In genomic region chr6:3745546-3745945, GRCm38 (mm10) we compare ENCODE assay signal across 13 mouse cellular contexts. TPM values are rescaled to one million over a fixed set of nuclear protein-coding genes. Genes with fewer than 3 reads are reported as not detected.
DNase-seq lines count a peak whose midpoint lies in the region; ATAC-seq and TF ChIP-seq lines count a peak whose summit lies in the region.
"Had no signal": no experiment of that assay in that cellular context is flagged by ENCODE, and none has a peak within 500 bp of the region (broad histone marks: within the 10 kb centered on the region; RNA-seq: fewer than 3 reads in every experiment).

No protein-coding gene starts in this region.

- no peak overlapping the region for H3K9ac ChIP-seq in heart, adult 2 months (ENCODE audit: low read depth, low read length)
- no peak overlapping the region for H3K9ac ChIP-seq in lung, embryonic 14.5 days
- no peak overlapping the region for H3K9ac ChIP-seq in MEL (ENCODE audit: control insufficient read depth, low read depth, low read length, poor library complexity, severe bottlenecking)
- no peak overlapping the region for H3K9ac ChIP-seq in intestine, embryonic 16.5 days (ENCODE audit: low read depth, low read length)

- DNase-seq in heart, adult 2 months = no peak
- DNase-seq in heart, adult 11 months = no peak
- DNase-seq in lung, embryonic 14.5 days = peak; percentile 75
- DNase-seq in lung, postnatal 14 days = no peak
- peak; percentile 33 for DNase-seq in MEL (ENCODE audit: low read depth, low spot score)
- no peak for DNase-seq in layer of hippocampus, postnatal 36 days
- DNase-seq: adrenal gland, postnatal 25 days; cerebellum, adult 9-11 months had no signal

- no peak overlapping the region for H3K4me3 ChIP-seq in heart, adult 2 months
- H3K4me3 ChIP-seq in lung, embryonic 14.5 days (ENCODE audit: low read depth, low read length) = no peak overlapping the region
- H3K4me3 ChIP-seq in MEL (ENCODE audit: control insufficient read depth in 1 of 2, insufficient read depth in 1 of 2, low read depth in 2 of 2, low read length in 2 of 2) = no peak overlapping the region
- H3K4me3 ChIP-seq in intestine, embryonic 16.5 days (ENCODE audit: low read length) = no peak overlapping the region
- H3K4me3 ChIP-seq: heart, embryonic 10.5 days had no signal

- WGBS in heart, adult 2 months = 25% methylated on average over 2 of the region's 2 CpGs
- 31% methylated on average over 2 of the region's 2 CpGs for WGBS in lung, embryonic 14.5 days
- WGBS in intestine, embryonic 16.5 days = 44% methylated on average over 2 of the region's 2 CpGs

- TF ChIP-seq EP300 in heart, adult 2 months (IDR thresholded peaks at IDR 0.05; ENCODE audit: insufficient read depth, low read depth, low read length) = no peak
- TF ChIP-seq EP300 in MEL (IDR thresholded peaks at IDR 0.05; ENCODE audit: low read depth in 1 of 2, low read length in 2 of 2) = no peak

- no peaks in the 10 kb centered on the region for H3K27me3 ChIP-seq in heart, adult 2 months (ENCODE audit: control insufficient read depth, insufficient read depth, low read length)
- no peaks in the 10 kb centered on the region for H3K27me3 ChIP-seq in lung, embryonic 14.5 days (ENCODE audit: insufficient read depth, low read length)
- H3K27me3 ChIP-seq in MEL (ENCODE audit: control insufficient read depth in 1 of 2, insufficient read depth in 2 of 2, low read length in 2 of 2) = peaks cover 0 to 7% of the 10 kb centered on the region in 2 experiments; a peak in 3 of 4 replicates
- no peaks in the 10 kb centered on the region for H3K27me3 ChIP-seq in intestine, embryonic 16.5 days (replicated peaks; ENCODE audit: control insufficient read depth, insufficient read depth, low read length)

- no peaks in the 10 kb centered on the region for H3K36me3 ChIP-seq in heart, adult 2 months (ENCODE audit: control insufficient read depth, insufficient read depth, low read length)
- no peaks in the 10 kb centered on the region for H3K36me3 ChIP-seq in lung, embryonic 14.5 days (ENCODE audit: insufficient read depth)
- H3K36me3 ChIP-seq in MEL (ENCODE audit: control insufficient read depth in 1 of 2, insufficient read depth in 2 of 2, low read length in 2 of 2) = no peaks in the 10 kb centered on the region
- H3K36me3 ChIP-seq in intestine, embryonic 16.5 days (ENCODE audit: control insufficient read depth, insufficient read depth, low read length) = no peaks in the 10 kb centered on the region
- H3K36me3 ChIP-seq: heart, embryonic 10.5 days had no signal

- TF ChIP-seq POLR2A in heart, adult 2 months (IDR thresholded peaks at IDR 0.05; ENCODE audit: insufficient read depth, low read depth, low read length) = no peak
- no peak for TF ChIP-seq POLR2A in MEL (IDR thresholded peaks at IDR 0.05; ENCODE audit: control insufficient read depth in 1 of 2, insufficient read depth in 1 of 2, low read depth in 1 of 2, low read length in 2 of 2, poor library complexity in 1 of 2)

- TF ChIP-seq CTCF in heart, adult 2 months (IDR thresholded peaks at IDR 0.05) = peak; percentile 55
- TF ChIP-seq CTCF in lung, embryonic 14.5 days (IDR thresholded peaks at IDR 0.05; ENCODE audit: low read depth) = peak; percentile 57
- peak in 1 of 3 experiments; percentile 50; a peak in 3 of 6 replicates for TF ChIP-seq CTCF in MEL (IDR thresholded peaks at IDR 0.05 in 2 of 3, conservative IDR thresholded peaks at IDR 0.05 in 1 of 3; ENCODE audit: control insufficient read depth in 1 of 3, insufficient read depth in 1 of 3, low read depth in 2 of 3, low read length in 3 of 3, poor library complexity in 1 of 3, severe bottlenecking in 1 of 3)

- H3K4me2 ChIP-seq in lung, embryonic 14.5 days = no peak overlapping the region
- no peak overlapping the region for H3K4me2 ChIP-seq in intestine, embryonic 16.5 days (ENCODE audit: low read depth, low read length)

- no peak overlapping the region for H3K27ac ChIP-seq in heart, adult 2 months
- no peak overlapping the region for H3K27ac ChIP-seq in lung, embryonic 14.5 days (ENCODE audit: low read depth)
- H3K27ac ChIP-seq in MEL (ENCODE audit: control insufficient read depth, low read depth, low read length) = no peak overlapping the region
- no peak overlapping the region for H3K27ac ChIP-seq in intestine, embryonic 16.5 days (ENCODE audit: low read length)
- H3K27ac ChIP-seq: heart, embryonic 10.5 days had no signal

- no peaks in the 10 kb centered on the region for H3K4me1 ChIP-seq in heart, adult 2 months (ENCODE audit: control insufficient read depth, insufficient read depth, low read length)
- no peaks in the 10 kb centered on the region for H3K4me1 ChIP-seq in lung, embryonic 14.5 days (ENCODE audit: insufficient read depth)
- no peaks in the 10 kb centered on the region for H3K4me1 ChIP-seq in MEL (ENCODE audit: control insufficient read depth in 1 of 2, insufficient read depth in 2 of 2, low read length in 2 of 2)
- H3K4me1 ChIP-seq in intestine, embryonic 16.5 days (ENCODE audit: control insufficient read depth, insufficient read depth, low read length) = no peaks in the 10 kb centered on the region
- H3K4me1 ChIP-seq: heart, embryonic 10.5 days had no signal

- no peaks in the 10 kb centered on the region for H3K79me2 ChIP-seq in heart, adult 2 months (replicated peaks; ENCODE audit: control insufficient read depth, insufficient read depth, low read length)
- no peaks in the 10 kb centered on the region for H3K79me2 ChIP-seq in MEL (ENCODE audit: control insufficient read depth, insufficient read depth, low read length, poor library complexity)

- peak; percentile 42 for TF ChIP-seq RAD21 in MEL (IDR thresholded peaks at IDR 0.05; ENCODE audit: low read depth, low read length)

- intact Hi-C loops in heart, adult 2 months (cut with DNase I) = loop anchor here (10.0 kb wide), 2 partner anchors 121 to 221 kb away; no protein-coding TSS in a partner anchor

- H3K9me3 ChIP-seq in lung, embryonic 14.5 days (ENCODE audit: low read depth, low read length) = no peaks in the 10 kb centered on the region
- H3K9me3 ChIP-seq in MEL (replicated peaks; ENCODE audit: insufficient read depth, low read length) = no peaks in the 10 kb centered on the region
- no peaks in the 10 kb centered on the region for H3K9me3 ChIP-seq in intestine, embryonic 16.5 days (ENCODE audit: control insufficient read depth, low read length)
- H3K9me3 ChIP-seq: heart, embryonic 10.5 days had no signal

- no peak for ATAC-seq in lung, embryonic 14.5 days (ENCODE audit: insufficient read depth)
- peak; percentile 29 to 36; a peak in 1 of 4 replicates for ATAC-seq in hematopoietic stem cell, adult 5-6 weeks (replicated peaks in 1 of 2; ENCODE audit: insufficient read depth in 1 of 2, low FRiP score in 2 of 2, low TSS enrichment in 1 of 2, low read depth in 1 of 2, poor library complexity in 2 of 2, severe bottlenecking in 2 of 2)
- no peak for ATAC-seq in intestine, embryonic 16.5 days
- ATAC-seq: inflammation-experienced regulatory T-cells, adult 6 months had no signal

TF ChIP-seq in MEL, 35 proteins besides CTCF, POLR2A, EP300 and RAD21:
- TF ChIP-seq SMC3 (IDR thresholded peaks at IDR 0.05; ENCODE audit: low read depth, low read length) (peak; percentile 39; the same call in 1 of the 2 replicates), POLR2AphosphoS2 (IDR thresholded peaks at IDR 0.05; ENCODE audit: low read length) (no peak), MEF2A (IDR thresholded peaks at IDR 0.05; ENCODE audit: extremely low read depth, insufficient replicate concordance, low read depth, low read length, poor library complexity, severe bottlenecking) (no peak), ELF1 (IDR thresholded peaks at IDR 0.05; ENCODE audit: low read depth, low read length) (no peak)

RNA-seq across cellular contexts. Expression of gene Calcr, which starts 19.0 kb away (rescaled TPM):
- total RNA-seq in heart, adult 2 months (2021) = not detected
- polyA plus RNA-seq in heart, adult 2 months (2012; rRNA removed) = not detected in 2 replicates
- polyA plus RNA-seq in lung, embryonic 14.5 days (2014; fragmentation: Nextera tagmentation; extraction: Ambion mirVana) = 0.37 TPM in 2 replicates
- not detected in 2 replicates for total RNA-seq in MEL (2012; rRNA removed)
- polyA plus RNA-seq in MEL (2012; ENCODE audit: insufficient read depth in 1 of 2, insufficient read length in 2 of 2, low read depth in 1 of 2, low replicate concordance in 2 of 2, missing spikeins in 1 of 2) = not detected
- total RNA-seq in hematopoietic stem cell, adult 5-6 weeks (2017) = not detected in 2 replicates
- not detected for total RNA-seq in layer of hippocampus, postnatal 36 days (2021)
- 0.10 and 0.11 TPM in 2 replicates for polyA plus RNA-seq in intestine, embryonic 16.5 days (2015; fragmentation: Nextera tagmentation; extraction: Ambion mirVana)
- total RNA-seq: adrenal gland, postnatal 25 days; layer of hippocampus, postnatal 25 days had no signal
- polyA plus RNA-seq: inflammation-experienced regulatory T-cells, adult 6 months had no signal

Comparison
In these comparisons a context has a peak if more than half of its experiments do, and no peak if none do; other contexts are left out.
1. DNase-seq: peak in lung, embryonic 14.5 days (single experiment) and MEL (single experiment); none in heart, adult 2 months (0 of 2), heart, adult 11 months (single experiment), lung, postnatal 14 days (single experiment) and layer of hippocampus, postnatal 36 days (0 of 2).
2. ATAC-seq: peak in hematopoietic stem cell, adult 5-6 weeks (2 of 2); none in lung, embryonic 14.5 days (single experiment) and intestine, embryonic 16.5 days (single experiment).